Mouse (Mus musculus) lung, postnatal 0 days (tissue): ENCODE measurements around the gene Elmo1. TPM values are rescaled to one million over a fixed set of nuclear protein-coding genes. Genes with fewer than 3 reads are reported as not detected.

Experiments used
- ATAC-seq: fragments of 200-750 bp; cut with Nextera tagmentation; 2 replicates; pipeline ENCODE4 v1.8.0; 2017; ENCODE audit warnings: moderate library complexity
- DNase-seq: peaks from one replicate; pipeline ENCODE4 v3.0.0-alpha.2; 2016; ENCODE audit warnings: low spot score
- H3K27ac ChIP-seq: fragments of 300-500 bp; sonication (generic); 2 replicates; pipeline ENCODE4 v1.5.1; 2014; ENCODE audit warnings: antibody characterized with exemption, mild to moderate bottlenecking, low read length, mixed read lengths
- H3K27me3 ChIP-seq: fragments of 300-500 bp; sonication (generic); replicated peaks from 2 replicates; pipeline ENCODE4 v1.6.1; 2014; ENCODE audit warnings: low read length, mixed read lengths; ENCODE audit not compliant: insufficient read depth
- H3K36me3 ChIP-seq: fragments of 300-500 bp; sonication (generic); 2 replicates; pipeline ENCODE4 v1.6.1; 2014; ENCODE audit warnings: low read length, mixed read lengths; ENCODE audit not compliant: insufficient read depth
- H3K4me1 ChIP-seq: fragments of 300-500 bp; sonication (generic); 2 replicates; pipeline ENCODE4 v1.6.1; 2014; ENCODE audit warnings: antibody characterized with exemption, low read depth, low read length, mixed read lengths; ENCODE audit not compliant: insufficient read depth
- H3K4me2 ChIP-seq: fragments of 300-500 bp; sonication (generic); replicated peaks from 2 replicates; pipeline ENCODE4 v1.6.1; 2014; ENCODE audit warnings: low read depth, mild to moderate bottlenecking, low read length, moderate library complexity, mixed read lengths
- H3K4me3 ChIP-seq: fragments of 300-500 bp; sonication (generic); 2 replicates; pipeline ENCODE4 v1.5.1; 2014; ENCODE audit warnings: low read depth, low read length
- H3K9ac ChIP-seq: fragments of 300-500 bp; sonication (generic); replicated peaks from 2 replicates; pipeline ENCODE4 v1.6.1; 2014; ENCODE audit warnings: low read depth, mild to moderate bottlenecking
- H3K9me3 ChIP-seq: fragments of 300-500 bp; sonication (generic); 2 replicates; pipeline ENCODE4 v1.6.1; 2016; ENCODE audit warnings: low read length, mixed read lengths
- CTCF ChIP-seq: IDR thresholded peaks from 2 replicates; pipeline ENCODE4 v1.5.1; 2016; ENCODE audit warnings: antibody characterized with exemption, mild to moderate bottlenecking
- EP300 ChIP-seq: IDR thresholded peaks from 2 replicates; pipeline ENCODE4 v1.6.1; 2016; ENCODE audit warnings: antibody characterized with exemption, mild to moderate bottlenecking, control low read depth
- WGBS: fragments of 180-500 bp; shearing (Covaris S2); extraction: QIAGEN DNeasy Blood & Tissue Kit; methylation state at CpG from one replicate; pipeline ENCODE4 v1.1.7; 2014; 5-methylcytosine and 5-hydroxymethylcytosine counted together
- polyA plus RNA-seq: library from polyadenylated mRNA; unstranded; fragments of >200 nt; fragmentation: Nextera tagmentation; extraction: Ambion mirVana; gene quantifications from 2 replicates; pipeline ENCODE4 v1.2.1, GENCODE M21; 2015

The Elmo1 gene
- polyA plus RNA-seq, 1 experiment from 2014 or later = 20.8 TPM

DNA sequence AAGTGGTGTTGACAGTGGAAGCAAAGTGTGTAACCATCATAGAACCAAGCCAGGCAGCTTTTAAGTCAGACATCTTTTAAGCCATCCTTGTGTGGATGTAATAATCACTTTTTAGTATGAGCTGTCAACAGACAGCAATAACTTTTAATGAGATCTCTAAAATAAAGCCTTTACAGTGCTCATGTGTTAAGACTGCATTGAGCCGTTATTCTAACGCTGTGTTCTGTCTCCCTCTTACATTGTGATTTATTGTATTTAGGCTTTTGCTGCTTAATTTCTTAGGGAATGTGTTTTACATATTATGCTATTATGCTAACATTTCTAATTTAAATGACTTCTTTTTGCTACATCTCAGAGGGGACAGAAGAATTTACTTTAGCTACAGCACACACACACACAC lies 189.5 kb downstream of the Elmo1 start:
- ATAC-seq (no peak), DNase-seq (no peak)
- H3K36me3 ChIP-seq = 0 out of 2 replicates have a peak, but pooled peaks cover 3% of the 10 kb centered on the region
- H3K27me3 ChIP-seq = no peaks in the 10 kb centered on the region
- H3K4me1 ChIP-seq = no peaks in the 10 kb centered on the region
- H3K9me3 ChIP-seq = no peaks in the 10 kb centered on the region
- no peak overlapping the region for H3K4me2 ChIP-seq
- no peak for TF ChIP-seq EP300
- TF ChIP-seq CTCF = no peak
- H3K27ac ChIP-seq = no peak overlapping the region
- WGBS = 85% methylated on average over 2 of the region's 2 CpGs
- no peak overlapping the region for H3K4me3 ChIP-seq
- H3K9ac ChIP-seq = no peak overlapping the region

- TF ChIP-seq EP300 = peak; percentile 36; the same call in 1 of the 2 replicates
- TF ChIP-seq CTCF = no peak
- H3K9ac ChIP-seq = no peak overlapping the region
- no peaks in the 10 kb centered on the region for H3K4me1 ChIP-seq
- DNase-seq (peak; percentile 82), ATAC-seq (peak; percentile 74)
- no peaks in the 10 kb centered on the region for H3K9me3 ChIP-seq
- no peak overlapping the region for H3K27ac ChIP-seq
- no peaks in the 10 kb centered on the region for H3K27me3 ChIP-seq
- no peak overlapping the region for H3K4me3 ChIP-seq
- 72% methylated on average over 7 of the region's 7 CpGs for WGBS
- no peak overlapping the region for H3K4me2 ChIP-seq
- no peaks in the 10 kb centered on the region for H3K36me3 ChIP-seq
Measured at GRCm38 (mm10) chr13:20283891-20284290, 193.5 kb downstream of the Elmo1 start.

GRCm38 (mm10) chr13:20286680-20287079 lies 196.3 kb downstream of the Elmo1 start:
- no peaks in the 10 kb centered on the region for H3K36me3 ChIP-seq
- no peak overlapping the region for H3K9ac ChIP-seq
- H3K4me3 ChIP-seq = no peak overlapping the region
- no peak for ATAC-seq
- no peak overlapping the region for H3K4me2 ChIP-seq
- TF ChIP-seq CTCF (no peak), EP300 (no peak)
- H3K27me3 ChIP-seq = no peaks in the 10 kb centered on the region
- H3K4me1 ChIP-seq = no peaks in the 10 kb centered on the region
- H3K27ac ChIP-seq = peak overlapping the region; percentile 29; the same call in 1 of the 2 replicates
- no peak for DNase-seq
- no peaks in the 10 kb centered on the region for H3K9me3 ChIP-seq
- WGBS = 88% methylated on average over 6 of the region's 6 CpGs

- no peak overlapping the region for H3K9ac ChIP-seq
- no peak overlapping the region for H3K4me3 ChIP-seq
- no peak overlapping the region for H3K27ac ChIP-seq
- DNase-seq = peak; percentile 70
- no peaks in the 10 kb centered on the region for H3K36me3 ChIP-seq
- WGBS = 23% methylated on average over 7 of the region's 7 CpGs
- ATAC-seq = peak; percentile 29
- no peak overlapping the region for H3K4me2 ChIP-seq
- H3K27me3 ChIP-seq = no peaks in the 10 kb centered on the region
- TF ChIP-seq EP300 (no peak), CTCF (no peak)
- no peaks in the 10 kb centered on the region for H3K4me1 ChIP-seq
- H3K9me3 ChIP-seq = no peaks in the 10 kb centered on the region
Measured at GRCm38 (mm10) chr13:20288393-20288792, 198.0 kb downstream of the Elmo1 start.

DNA sequence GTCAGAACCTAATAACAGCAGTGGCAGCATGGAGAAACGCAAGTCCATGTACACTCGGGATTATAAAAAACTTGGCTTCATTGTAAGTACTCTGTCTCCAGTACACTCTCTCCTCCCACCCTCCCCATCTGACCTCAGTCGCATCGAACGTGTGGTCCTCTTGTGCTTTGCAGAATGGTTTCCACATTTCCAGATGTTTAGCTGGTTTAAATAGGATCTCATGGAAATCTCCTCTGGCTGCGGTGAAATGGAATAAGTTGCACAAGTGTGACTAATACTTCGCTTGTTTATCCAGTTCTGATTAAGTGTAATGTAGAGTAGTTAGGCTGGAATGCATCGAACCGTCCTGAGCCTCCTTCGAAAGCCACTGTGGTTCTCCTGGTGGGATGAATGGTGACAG lies 200.0 kb downstream of the Elmo1 start:
- DNase-seq (peak; percentile 93), ATAC-seq (peak; percentile 86)
- Histone ChIP-seq H3K9me3 (no peaks in the 10 kb centered on the region), H3K4me3 (no peak overlapping the region), H3K4me2 (no peak overlapping the region), H3K36me3 (no peaks in the 10 kb centered on the region), H3K4me1 (no peaks in the 10 kb centered on the region), H3K27ac (no peak overlapping the region), H3K9ac (no peak overlapping the region), H3K27me3 (no peaks in the 10 kb centered on the region)
- TF ChIP-seq CTCF = no peak; the same call in 1 of the 2 replicates
- TF ChIP-seq EP300 = peak; percentile 91
- WGBS = 53% methylated on average over 10 of the region's 10 CpGs

- Histone ChIP-seq H3K4me2 (no peak overlapping the region), H3K4me3 (no peak overlapping the region), H3K27me3 (no peaks in the 10 kb centered on the region), H3K36me3 (no peaks in the 10 kb centered on the region), H3K9me3 (no peaks in the 10 kb centered on the region), H3K27ac (peak overlapping the region; percentile 62; the same call in 1 of the 2 replicates), H3K4me1 (no peaks in the 10 kb centered on the region), H3K9ac (no peak overlapping the region)
- TF ChIP-seq CTCF (peak; percentile 90), EP300 (peak; percentile 31; the same call in 1 of the 2 replicates)
- 2% methylated on average over 5 of the region's 5 CpGs for WGBS
- ATAC-seq (peak; percentile 69), DNase-seq (peak; percentile 95)
Measured at GRCm38 (mm10) chr13:20292348-20292747, 202.0 kb downstream of the Elmo1 start.
